Mouse (Mus musculus): ENCODE data around the gene Ccdc40.

The Ccdc40 gene

GRCm38 (mm10) chr11:119208870-119209370 is 19.5 kb upstream of the Ccdc40 start:
- no peak for DNase-seq (ENCODE audit: low spot score)

- DNase-seq (ENCODE audit: low spot score): no peak
Observed at GRCm38 (mm10) chr11:119209371-119210025, 18.9 kb upstream of the Ccdc40 start.

GRCm38 (mm10) chr11:119210321-119211100 is 17.9 kb upstream of the Ccdc40 start:
- no peak for DNase-seq (ENCODE audit: low spot score)

- DNase-seq (ENCODE audit: low spot score): no peak
Observed at GRCm38 (mm10) chr11:119211604-119212309, 16.6 kb upstream of the Ccdc40 start.

- DNase-seq (ENCODE audit: low spot score): no peak
Observed at GRCm38 (mm10) chr11:119213166-119213885, 15.0 kb upstream of the Ccdc40 start.

- peak; percentile 54 for DNase-seq (ENCODE audit: low spot score)
Observed at GRCm38 (mm10) chr11:119215038-119215904, 13.1 kb upstream of the Ccdc40 start.

GRCm38 (mm10) chr11:119215905-119216507 is 12.4 kb upstream of the Ccdc40 start:
- DNase-seq (ENCODE audit: low spot score): no peak

- no peak for DNase-seq (ENCODE audit: low spot score)
Observed at GRCm38 (mm10) chr11:119217861-119218260, 10.5 kb upstream of the Ccdc40 start.

- no peak for DNase-seq (ENCODE audit: low spot score)
Observed at GRCm38 (mm10) chr11:119219816-119220465, 8.4 kb upstream of the Ccdc40 start.

- no peak for DNase-seq (ENCODE audit: low spot score)
Observed at GRCm38 (mm10) chr11:119221812-119222510, 6.4 kb upstream of the Ccdc40 start.

- peak; percentile 61 for DNase-seq (ENCODE audit: low spot score)
Observed at GRCm38 (mm10) chr11:119223124-119223890, 5.1 kb upstream of the Ccdc40 start.

GRCm38 (mm10) chr11:119224926-119225325 is 3.4 kb upstream of the Ccdc40 start:
- no peak for DNase-seq (ENCODE audit: low spot score)

- no peak for DNase-seq (ENCODE audit: low spot score)
Observed at GRCm38 (mm10) chr11:119225634-119226033, 2.7 kb upstream of the Ccdc40 start.

- DNase-seq (ENCODE audit: low spot score): no peak
Observed at GRCm38 (mm10) chr11:119227591-119227990, 781 bp upstream of the Ccdc40 start.

GRCm38 (mm10) chr11:119228846-119229626 is 664 bp downstream of the Ccdc40 start:
- DNase-seq (ENCODE audit: low spot score): peak; percentile 62

GRCm38 (mm10) chr11:119234770-119235169 is 6.4 kb downstream of the Ccdc40 start:
- DNase-seq (ENCODE audit: low spot score): no peak

GRCm38 (mm10) chr11:119235596-119235995 is 7.2 kb downstream of the Ccdc40 start:
- DNase-seq (ENCODE audit: low spot score): no peak

- no peak for DNase-seq (ENCODE audit: low spot score)
Observed at GRCm38 (mm10) chr11:119236354-119236753, 8.0 kb downstream of the Ccdc40 start.
